Mouse (Mus musculus) intestine, embryonic 15.5 days (tissue): ENCODE data around the gene Ctsz. TPM values are rescaled to one million over a fixed set of nuclear protein-coding genes. Genes with fewer than 3 reads are reported as not detected.

Experiments
- ATAC-seq: fragments of 200-750 bp; cut with Nextera tagmentation; 2 replicates; pipeline ENCODE4 v1.8.0; 2017; ENCODE audit warnings: moderate TSS enrichment, moderate library complexity
- H3K27ac ChIP-seq: fragments of 300-500 bp; sonication (generic); 2 replicates; pipeline ENCODE4 v1.5.1; 2015; ENCODE audit warnings: mild to moderate bottlenecking, inconsistent platforms
- H3K27me3 ChIP-seq: fragments of 300-500 bp; sonication (generic); replicated peaks from 2 replicates; pipeline ENCODE4 v1.6.1; 2015; ENCODE audit warnings: inconsistent platforms
- H3K36me3 ChIP-seq: fragments of 300-500 bp; sonication (generic); 2 replicates; pipeline ENCODE4 v1.6.1; 2015; ENCODE audit warnings: inconsistent platforms
- H3K4me1 ChIP-seq: fragments of 300-500 bp; sonication (generic); replicated peaks from 2 replicates; pipeline ENCODE4 v1.6.1; 2015; ENCODE audit warnings: inconsistent platforms
- H3K4me2 ChIP-seq: fragments of 300-500 bp; sonication (generic); replicated peaks from 2 replicates; pipeline ENCODE4 v1.6.1; 2015; ENCODE audit warnings: mild to moderate bottlenecking, inconsistent platforms
- H3K4me3 ChIP-seq: fragments of 300-500 bp; sonication (generic); replicated peaks from 2 replicates; pipeline ENCODE4 v1.5.1; 2015; ENCODE audit warnings: inconsistent platforms
- H3K9ac ChIP-seq: fragments of 300-500 bp; sonication (generic); 2 replicates; pipeline ENCODE4 v1.6.1; 2015; ENCODE audit warnings: inconsistent platforms
- H3K9me3 ChIP-seq: fragments of 300-500 bp; sonication (generic); 2 replicates; pipeline ENCODE4 v1.6.1; 2016; ENCODE audit warnings: inconsistent platforms
- WGBS: fragments of 180-500 bp; shearing (Covaris S2); methylation state at CpG from one replicate; pipeline ENCODE4 v1.1.7; 2015; 5-methylcytosine and 5-hydroxymethylcytosine counted together
- polyA plus RNA-seq: library from polyadenylated mRNA; unstranded; fragments of >200 nt; fragmentation: Nextera tagmentation; extraction: Ambion mirVana; gene quantifications from 2 replicates; pipeline ENCODE4 v1.2.1, GENCODE M21; 2015

Ctsz gene
- polyA plus RNA-seq, 1 experiment from 2014 or later: 247 TPM

DNA sequence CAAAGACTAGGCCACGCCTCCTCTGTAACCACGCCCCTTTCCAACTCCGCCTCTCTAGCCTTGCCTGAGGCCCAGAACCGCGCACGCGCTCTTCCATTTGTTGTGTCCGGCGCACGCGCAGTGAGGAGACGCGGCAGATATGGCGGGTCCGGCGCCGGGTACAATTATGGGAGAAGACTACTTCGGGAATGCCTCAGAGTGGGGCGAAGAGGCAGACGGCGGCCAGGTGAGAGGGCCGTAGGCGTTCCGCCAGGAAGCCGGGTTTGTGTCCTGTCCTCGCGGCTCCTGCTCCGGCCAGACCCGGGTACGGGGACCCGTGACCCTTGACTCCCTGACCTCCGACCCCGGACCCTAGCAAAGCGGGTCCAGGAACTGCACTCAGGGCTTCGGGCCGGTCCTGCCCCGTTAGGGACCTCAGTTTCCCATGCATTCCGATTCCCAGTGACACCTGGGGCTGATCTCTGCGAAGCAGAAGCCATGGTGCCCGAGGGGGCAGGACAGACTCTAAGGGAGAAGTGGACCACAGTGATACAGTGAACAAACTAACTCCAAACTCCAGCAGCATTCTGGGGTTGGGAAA is 23.0 kb downstream of the Ctsz start, which contains the start of gene Nelfcd:
Gene Nelfcd (plus strand): TSS at position 74 of the 580 bp plus-strand sequence.
- peaks cover 5% of the 10 kb centered on the region; the same call in 1 of the 2 replicates for H3K36me3 ChIP-seq
- WGBS: under 1% methylated on average over 40 of the region's 40 CpGs
- peak within 1 kb of the TSS; percentile 61 for H3K4me2 ChIP-seq
- peak within 1 kb of the TSS; percentile 72 for H3K9ac ChIP-seq
- H3K27me3 ChIP-seq: no peaks in the 10 kb centered on the region
- H3K4me1 ChIP-seq: peaks cover 4% of the 10 kb centered on the region
- H3K27ac ChIP-seq: no peak within 1 kb of the TSS
- ATAC-seq: peak; percentile 98
- H3K4me3 ChIP-seq: peak within 1 kb of the TSS; percentile 75
- no peaks in the 10 kb centered on the region for H3K9me3 ChIP-seq

- Histone ChIP-seq H3K36me3 (peaks cover 3% of the 10 kb centered on the region; the same call in 1 of the 2 replicates), H3K4me1 (peaks cover 4% of the 10 kb centered on the region), H3K4me2 (peak overlapping the region; percentile 61), H3K9ac (no peak overlapping the region), H3K27ac (no peak overlapping the region), H3K4me3 (peak overlapping the region; percentile 75; the same call in 1 of the 2 replicates), H3K27me3 (no peaks in the 10 kb centered on the region), H3K9me3 (no peaks in the 10 kb centered on the region)
- 47% methylated on average over 18 of the region's 18 CpGs for WGBS
- ATAC-seq: no peak
Measured at GRCm38 (mm10) chr2:174415001-174415730, 23.7 kb downstream of the Ctsz start.

DNA sequence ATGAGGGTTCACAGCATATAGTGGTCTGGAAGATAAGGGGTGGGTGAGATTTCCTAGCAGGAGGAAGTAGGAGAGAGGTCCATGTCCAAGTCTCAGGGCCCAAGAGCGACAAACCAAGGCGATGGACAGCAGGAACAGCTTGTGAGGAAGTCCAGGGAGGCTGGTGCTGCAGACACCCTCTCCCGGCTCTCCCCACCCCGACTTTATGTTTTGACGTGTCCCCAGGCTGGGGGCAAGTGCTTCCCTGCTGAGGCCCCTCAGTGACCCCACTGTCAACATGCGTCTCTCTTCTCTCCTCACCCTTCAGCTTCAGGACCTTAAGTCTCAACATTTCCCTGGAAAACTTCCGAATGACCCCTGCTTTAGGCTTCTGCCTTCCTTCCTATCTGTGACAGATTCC is 25.7 kb downstream of the Ctsz start:
- no peaks in the 10 kb centered on the region for H3K9me3 ChIP-seq
- no peak overlapping the region for H3K9ac ChIP-seq
- H3K4me1 ChIP-seq: peaks cover 4% of the 10 kb centered on the region
- H3K36me3 ChIP-seq: no peaks in the 10 kb centered on the region
- no peak for ATAC-seq
- 69% methylated on average over 7 of the region's 7 CpGs for WGBS
- H3K27ac ChIP-seq: no peak overlapping the region
- no peak overlapping the region for H3K4me2 ChIP-seq
- no peak overlapping the region for H3K4me3 ChIP-seq
- H3K27me3 ChIP-seq: no peaks in the 10 kb centered on the region

- Histone ChIP-seq H3K4me1 (no peaks in the 10 kb centered on the region), H3K36me3 (no peaks in the 10 kb centered on the region), H3K27me3 (no peaks in the 10 kb centered on the region), H3K4me2 (no peak overlapping the region), H3K9ac (no peak overlapping the region), H3K9me3 (no peaks in the 10 kb centered on the region), H3K4me3 (no peak overlapping the region), H3K27ac (no peak overlapping the region)
- WGBS: 33% methylated on average over 2 of the region's 2 CpGs
- no peak for ATAC-seq
Measured at GRCm38 (mm10) chr2:174410222-174410621, 28.6 kb downstream of the Ctsz start.

DNA sequence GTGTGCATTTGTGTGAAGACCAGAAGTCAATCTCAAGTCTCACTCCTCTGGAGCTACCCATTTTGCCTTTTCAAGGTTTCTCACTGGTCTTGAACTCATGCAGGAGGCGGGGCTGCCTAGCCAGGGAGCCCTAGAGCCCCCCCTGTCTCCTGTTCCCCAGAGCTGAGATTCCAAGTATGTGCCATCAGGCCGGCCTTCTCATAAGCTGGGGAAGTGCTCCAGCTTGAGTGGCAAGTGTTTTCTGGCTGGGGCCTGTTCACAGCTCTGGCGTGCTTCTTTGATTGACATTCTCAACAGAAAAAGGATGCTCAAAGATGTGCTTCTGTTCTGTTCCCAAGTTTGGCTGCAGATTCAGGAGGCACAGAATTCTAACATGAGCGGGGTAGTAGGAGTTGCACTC is 38.4 kb downstream of the Ctsz start:
- H3K4me2 ChIP-seq: no peak overlapping the region
- WGBS: 89% methylated on average over 4 of the region's 4 CpGs
- ATAC-seq: no peak

DNA sequence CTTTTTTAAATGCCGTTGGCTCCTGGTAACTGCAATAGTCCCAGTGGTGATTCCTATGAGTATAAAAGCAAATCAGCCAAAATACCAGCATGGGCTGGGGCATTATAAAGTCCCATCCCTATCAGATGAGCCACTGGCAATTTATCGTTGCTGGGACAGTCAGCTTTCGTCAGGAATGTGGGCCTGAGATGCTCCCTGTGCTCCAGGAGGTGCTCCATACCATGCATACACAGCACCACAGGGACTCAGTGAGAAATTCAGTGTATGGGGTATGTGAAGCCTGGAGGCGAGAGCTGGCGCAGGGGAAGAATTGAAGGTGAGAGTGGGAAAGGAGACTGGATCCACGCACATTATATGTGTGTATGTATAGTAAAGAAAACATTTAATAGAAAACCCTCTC is 41.0 kb downstream of the Ctsz start:
- 90% methylated on average over 6 of the region's 6 CpGs for WGBS
- Histone ChIP-seq H3K27ac (no peak overlapping the region), H3K9ac (no peak overlapping the region), H3K4me1 (no peaks in the 10 kb centered on the region), H3K36me3 (no peaks in the 10 kb centered on the region), H3K4me2 (no peak overlapping the region), H3K9me3 (no peaks in the 10 kb centered on the region), H3K27me3 (no peaks in the 10 kb centered on the region), H3K4me3 (no peak overlapping the region)
- no peak for ATAC-seq

More for the DNA sequence above, 38.4 kb downstream of the Ctsz start:
- Histone ChIP-seq H3K36me3 (no peaks in the 10 kb centered on the region), H3K9me3 (no peaks in the 10 kb centered on the region), H3K27me3 (no peaks in the 10 kb centered on the region), H3K4me3 (no peak overlapping the region), H3K27ac (no peak overlapping the region), H3K4me1 (no peaks in the 10 kb centered on the region), H3K9ac (no peak overlapping the region)

DNA sequence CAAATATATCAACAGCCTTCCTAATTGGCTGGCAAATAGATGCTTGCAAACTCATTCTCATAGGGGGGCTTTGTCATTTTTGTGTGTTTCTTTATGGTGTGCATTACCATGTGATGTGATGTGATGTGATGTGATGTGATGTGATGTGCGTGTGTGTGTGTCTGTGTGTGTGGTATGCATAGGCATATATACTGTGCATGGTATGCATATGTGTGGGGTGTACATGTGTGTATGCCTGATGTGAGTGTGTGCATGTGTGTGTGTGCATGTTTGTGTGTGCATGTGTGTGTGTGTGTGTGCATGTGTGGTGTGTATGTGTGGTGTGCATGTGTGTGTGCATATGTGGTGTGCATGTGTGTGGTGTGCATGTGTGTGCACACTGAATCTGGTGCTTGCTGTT is 41.8 kb downstream of the Ctsz start:
- no peaks in the 10 kb centered on the region for H3K36me3 ChIP-seq
- H3K4me1 ChIP-seq: no peaks in the 10 kb centered on the region
- no peak overlapping the region for H3K27ac ChIP-seq
- no peak overlapping the region for H3K9ac ChIP-seq
- no peaks in the 10 kb centered on the region for H3K9me3 ChIP-seq
- H3K4me2 ChIP-seq: no peak overlapping the region
- no peaks in the 10 kb centered on the region for H3K27me3 ChIP-seq
- no peak overlapping the region for H3K4me3 ChIP-seq
- WGBS: 84% methylated on average over 1 of the region's 1 CpGs
- no peak for ATAC-seq

DNA sequence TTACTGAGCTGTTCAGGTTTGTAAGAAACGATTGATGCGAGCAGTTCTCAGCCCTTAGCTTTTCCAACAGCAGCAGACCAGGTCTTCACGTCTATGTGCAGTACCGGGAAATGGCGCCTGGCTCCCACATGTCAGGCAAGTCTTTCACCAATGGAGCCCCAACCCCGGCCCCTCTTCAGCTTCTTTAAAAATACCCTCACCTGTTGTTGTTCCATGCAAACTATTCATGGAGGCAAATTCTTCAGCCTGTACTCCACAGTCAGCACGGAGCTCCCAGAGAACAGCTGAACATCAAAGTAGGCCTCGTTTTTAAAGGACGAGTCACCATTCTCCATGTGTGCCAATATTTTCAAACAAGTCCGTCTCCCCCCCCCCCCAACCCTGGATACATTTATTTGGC is 42.2 kb downstream of the Ctsz start:
- no peak overlapping the region for H3K4me3 ChIP-seq
- H3K4me2 ChIP-seq: no peak overlapping the region
- no peak overlapping the region for H3K27ac ChIP-seq
- H3K27me3 ChIP-seq: no peaks in the 10 kb centered on the region
- no peaks in the 10 kb centered on the region for H3K36me3 ChIP-seq
- no peaks in the 10 kb centered on the region for H3K9me3 ChIP-seq
- H3K4me1 ChIP-seq: no peaks in the 10 kb centered on the region
- WGBS: 82% methylated on average over 10 of the region's 10 CpGs
- ATAC-seq: no peak
- H3K9ac ChIP-seq: no peak overlapping the region

GRCm38 (mm10) chr2:174393383-174393782 is 45.5 kb downstream of the Ctsz start:
- H3K27ac ChIP-seq: no peak overlapping the region
- no peak overlapping the region for H3K4me2 ChIP-seq
- H3K9ac ChIP-seq: no peak overlapping the region
- no peaks in the 10 kb centered on the region for H3K4me1 ChIP-seq
- WGBS: 67% methylated on average over 5 of the region's 5 CpGs
- H3K27me3 ChIP-seq: no peaks in the 10 kb centered on the region
- H3K9me3 ChIP-seq: no peaks in the 10 kb centered on the region
- ATAC-seq: no peak
- H3K4me3 ChIP-seq: no peak overlapping the region
- no peaks in the 10 kb centered on the region for H3K36me3 ChIP-seq

- H3K4me3 ChIP-seq: no peak overlapping the region
- H3K4me2 ChIP-seq: no peak overlapping the region
- no peaks in the 10 kb centered on the region for H3K4me1 ChIP-seq
- no peak overlapping the region for H3K9ac ChIP-seq
- H3K36me3 ChIP-seq: no peaks in the 10 kb centered on the region
- no peaks in the 10 kb centered on the region for H3K27me3 ChIP-seq
- no peak overlapping the region for H3K27ac ChIP-seq
- H3K9me3 ChIP-seq: no peaks in the 10 kb centered on the region
- no peak for ATAC-seq
- 75% methylated on average over 9 of the region's 9 CpGs for WGBS
Measured at GRCm38 (mm10) chr2:174392554-174392953, 46.3 kb downstream of the Ctsz start.

GRCm38 (mm10) chr2:174391936-174392335 is 46.9 kb downstream of the Ctsz start:
- Histone ChIP-seq H3K9ac (no peak overlapping the region), H3K27ac (no peak overlapping the region), H3K9me3 (no peaks in the 10 kb centered on the region), H3K36me3 (no peaks in the 10 kb centered on the region), H3K27me3 (no peaks in the 10 kb centered on the region), H3K4me2 (no peak overlapping the region), H3K4me1 (no peaks in the 10 kb centered on the region), H3K4me3 (no peak overlapping the region)
- ATAC-seq: no peak
- WGBS: 89% methylated on average over 3 of the region's 3 CpGs

DNA sequence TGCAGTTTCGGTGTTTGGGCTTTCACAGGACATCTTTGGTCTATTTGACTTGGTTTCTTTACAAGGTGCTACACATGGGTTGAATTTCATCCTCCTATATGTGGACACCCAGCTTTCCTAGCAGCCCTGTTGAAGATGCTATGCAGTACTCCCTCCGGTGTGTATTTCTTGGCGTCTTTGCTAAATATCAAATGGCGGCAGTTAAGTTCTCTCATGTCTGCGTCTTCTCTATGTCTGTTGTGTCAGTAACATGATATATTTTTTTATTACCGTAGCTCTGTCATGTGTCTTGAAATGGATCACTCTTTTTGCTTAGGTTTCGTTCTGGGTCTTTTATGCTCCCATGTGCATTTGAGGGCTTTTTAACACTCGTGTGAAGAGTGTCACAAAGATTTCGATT is 57.8 kb downstream of the Ctsz start:
- Histone ChIP-seq H3K4me1 (no peaks in the 10 kb centered on the region), H3K4me3 (no peak overlapping the region), H3K9me3 (no peaks in the 10 kb centered on the region), H3K9ac (no peak overlapping the region), H3K36me3 (no peaks in the 10 kb centered on the region), H3K4me2 (no peak overlapping the region), H3K27me3 (no peaks in the 10 kb centered on the region), H3K27ac (no peak overlapping the region)
- no peak for ATAC-seq
- WGBS: 87% methylated on average over 9 of the region's 9 CpGs
